Mouse (Mus musculus): ENCODE results near the gene Ino80d.

The Ino80d gene

GRCm38 (mm10) chr1:62914495-62914894 lies 200.0 kb downstream of the Ino80d start:
- DNase-seq (ENCODE audit: extremely low spot score): no peak

- DNase-seq (ENCODE audit: extremely low spot score): no peak
Measured at GRCm38 (mm10) chr1:62911426-62911825, 203.0 kb downstream of the Ino80d start.

GRCm38 (mm10) chr1:62909126-62909525 lies 205.3 kb downstream of the Ino80d start:
- DNase-seq (ENCODE audit: extremely low spot score): no peak

DNA sequence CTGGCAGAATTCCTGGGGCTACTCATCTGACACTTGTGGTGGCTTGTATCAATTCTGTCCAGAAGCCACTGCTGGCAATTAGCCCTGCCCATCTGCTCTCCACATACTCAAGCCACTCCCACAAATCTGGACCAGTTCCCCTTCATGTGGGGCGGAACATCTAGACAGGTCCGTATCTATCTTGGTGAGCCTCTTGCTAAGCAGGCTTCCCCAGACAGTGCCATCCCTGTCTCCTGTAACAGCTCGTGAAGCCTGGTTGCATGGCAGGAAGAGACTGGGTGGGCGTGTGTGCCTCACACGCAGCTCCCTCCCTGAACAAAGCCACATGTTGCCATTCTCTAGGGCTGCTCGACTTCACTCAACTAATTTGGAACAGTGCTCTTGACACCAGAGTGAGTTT lies 206.0 kb downstream of the Ino80d start:
- DNase-seq (ENCODE audit: extremely low spot score): no peak
